Mouse (Mus musculus) forebrain, postnatal 0 days (tissue): Measurements from ENCODE around the gene Ift140. TPM values are rescaled to one million over a fixed set of nuclear protein-coding genes. Genes with fewer than 3 reads are reported as not detected.

Experiments used
- ATAC-seq: fragments of 200-750 bp; cut with Nextera tagmentation; 2 replicates; pipeline ENCODE4 v1.8.0; 2017; ENCODE audit warnings: mild to moderate bottlenecking, moderate library complexity
- DNase-seq: peaks from one replicate; pipeline ENCODE4 v3.0.0-alpha.2; 2015
- H3K27ac ChIP-seq: fragments of 300-500 bp; sonication (generic); 2 replicates; pipeline ENCODE4 v1.5.1; 2014; ENCODE audit warnings: low read depth, mild to moderate bottlenecking, antibody characterized with exemption, low read length, moderate library complexity, mixed read lengths
- H3K27me3 ChIP-seq: fragments of 300-500 bp; sonication (generic); 2 replicates; pipeline ENCODE4 v1.6.1; 2014; ENCODE audit warnings: mild to moderate bottlenecking, low read length, mixed read lengths; ENCODE audit not compliant: insufficient read depth
- H3K36me3 ChIP-seq: fragments of 300-500 bp; sonication (generic); 2 replicates; pipeline ENCODE4 v1.6.1; 2014; ENCODE audit warnings: mild to moderate bottlenecking, moderate library complexity; ENCODE audit not compliant: insufficient read depth
- H3K4me1 ChIP-seq: fragments of 300-500 bp; sonication (generic); 2 replicates; pipeline ENCODE4 v1.6.1; 2014; ENCODE audit warnings: antibody characterized with exemption; ENCODE audit not compliant: insufficient read depth
- H3K4me2 ChIP-seq: fragments of 300-500 bp; sonication (generic); 2 replicates; pipeline ENCODE4 v1.6.1; 2014; ENCODE audit warnings: low read depth, mild to moderate bottlenecking, moderate library complexity
- H3K4me3 ChIP-seq: fragments of 300-500 bp; sonication (generic); 2 replicates; pipeline ENCODE4 v1.5.1; 2014; ENCODE audit warnings: low read depth, low read length, mixed read lengths
- H3K9ac ChIP-seq: fragments of 300-500 bp; sonication (generic); 2 replicates; pipeline ENCODE4 v1.6.1; 2014; ENCODE audit warnings: mild to moderate bottlenecking
- H3K9me3 ChIP-seq: fragments of 300-500 bp; sonication (generic); 2 replicates; pipeline ENCODE4 v1.6.1; 2016; ENCODE audit warnings: low read length
- CTCF ChIP-seq: sonication (generic); IDR thresholded peaks from 2 replicates; pipeline ENCODE4 v1.5.1; 2016; ENCODE audit warnings: antibody characterized with exemption, control low read depth, low read depth
- WGBS: fragments of 180-500 bp; shearing (Covaris S2); extraction: QIAGEN DNeasy Blood & Tissue Kit; methylation state at CpG from one replicate; pipeline ENCODE4 v1.1.7; 2014; 5-methylcytosine and 5-hydroxymethylcytosine counted together
- polyA plus RNA-seq: library from polyadenylated mRNA; unstranded; fragments of >200 nt; fragmentation: Nextera tagmentation; extraction: Ambion mirVana; gene quantifications from 2 replicates; pipeline ENCODE4 v1.2.1, GENCODE M21; 2015
- total RNA-seq: library from RNA; depleted of rRNA; stranded (reverse); fragments of >200 nt; gene quantifications from 2 replicates; pipeline ENCODE4 v1.2.3, GENCODE M21; 2014; rRNA removed

Ift140 gene
- total RNA-seq (31.8 and 37.7 TPM in 2 replicates), polyA plus RNA-seq (11.6 and 15.2 TPM in 2 replicates)

GRCm38 (mm10) chr17:25015655-25016291 is at the start of gene Ift140, which contains the start of gene Cramp1l:
TSS of gene Ift140 (plus strand) at chr17:25016085.
TSS of gene Cramp1l (minus strand) at chr17:25015788.
- H3K36me3 ChIP-seq: peaks cover 20% of the 10 kb centered on the region
- under 1% methylated on average over 62 of the region's 62 CpGs for WGBS
- DNase-seq: peak; percentile 100
- no peak for TF ChIP-seq CTCF
- H3K4me1 ChIP-seq: peaks cover 10% of the 10 kb centered on the region
- no peaks in the 10 kb centered on the region for H3K27me3 ChIP-seq
- ATAC-seq: peak; percentile 98
- peak within 1 kb of the TSS; percentile 98 for H3K4me2 ChIP-seq
- H3K9me3 ChIP-seq: no peaks in the 10 kb centered on the region
- peak within 1 kb of the TSS; percentile 83 for H3K9ac ChIP-seq
- H3K4me3 ChIP-seq: peak within 1 kb of the TSS; percentile 92
- peak within 1 kb of the TSS; percentile 86 for H3K27ac ChIP-seq

- H3K9ac ChIP-seq: no peak overlapping the region
- H3K27ac ChIP-seq: no peak overlapping the region
- H3K36me3 ChIP-seq: peaks cover 84% of the 10 kb centered on the region
- 95% methylated on average over 6 of the region's 6 CpGs for WGBS
- TF ChIP-seq CTCF: no peak
- H3K4me1 ChIP-seq: no peaks in the 10 kb centered on the region
- no peaks in the 10 kb centered on the region for H3K9me3 ChIP-seq
- ATAC-seq (no peak), DNase-seq (no peak)
- no peak overlapping the region for H3K4me3 ChIP-seq
- no peak overlapping the region for H3K4me2 ChIP-seq
- H3K27me3 ChIP-seq: no peaks in the 10 kb centered on the region
Measured at GRCm38 (mm10) chr17:24987221-24987620, 28.7 kb upstream of the Ift140 start.

GRCm38 (mm10) chr17:24994721-24995120 is 21.2 kb upstream of the Ift140 start:
- Histone ChIP-seq H3K4me1 (no peaks in the 10 kb centered on the region), H3K27ac (no peak overlapping the region), H3K9ac (no peak overlapping the region), H3K4me3 (no peak overlapping the region), H3K36me3 (peaks cover 82% of the 10 kb centered on the region), H3K9me3 (no peaks in the 10 kb centered on the region), H3K27me3 (no peaks in the 10 kb centered on the region), H3K4me2 (no peak overlapping the region)
- no peak for DNase-seq
- WGBS: 93% methylated on average over 6 of the region's 6 CpGs
- TF ChIP-seq CTCF: no peak
- no peak for ATAC-seq

- ATAC-seq (no peak), DNase-seq (no peak)
- H3K4me3 ChIP-seq: no peak overlapping the region
- TF ChIP-seq CTCF: no peak
- peaks cover 40% of the 10 kb centered on the region for H3K36me3 ChIP-seq
- no peaks in the 10 kb centered on the region for H3K9me3 ChIP-seq
- H3K4me1 ChIP-seq: no peaks in the 10 kb centered on the region
- no peak overlapping the region for H3K9ac ChIP-seq
- whole genome bisulfite sequencing: 99% methylated on average over 3 of the region's 3 CpGs
- H3K27ac ChIP-seq: no peak overlapping the region
- no peak overlapping the region for H3K4me2 ChIP-seq
- H3K27me3 ChIP-seq: no peaks in the 10 kb centered on the region
Measured at GRCm38 (mm10) chr17:25005102-25005501, 10.8 kb upstream of the Ift140 start.

GRCm38 (mm10) chr17:25007480-25007879 is 8.4 kb upstream of the Ift140 start:
- Histone ChIP-seq H3K36me3 (peaks cover 41% of the 10 kb centered on the region), H3K27me3 (no peaks in the 10 kb centered on the region), H3K9ac (no peak overlapping the region), H3K4me3 (no peak overlapping the region), H3K9me3 (no peaks in the 10 kb centered on the region), H3K4me1 (no peaks in the 10 kb centered on the region), H3K27ac (no peak overlapping the region), H3K4me2 (no peak overlapping the region)
- TF ChIP-seq CTCF: no peak
- ATAC-seq (no peak), DNase-seq (no peak)

- DNase-seq: no peak
- TF ChIP-seq CTCF: no peak
- under 1% methylated on average over 66 of the region's 81 CpGs for WGBS
- H3K27ac ChIP-seq: peak overlapping the region; percentile 21; the same call in 1 of the 2 replicates
- H3K27me3 ChIP-seq: no peaks in the 10 kb centered on the region
- peaks cover 29% of the 10 kb centered on the region for H3K36me3 ChIP-seq
- peak overlapping the region; percentile 92 for H3K4me3 ChIP-seq
- H3K4me1 ChIP-seq: peaks cover 10% of the 10 kb centered on the region
- H3K4me2 ChIP-seq: peak overlapping the region; percentile 98
- peak overlapping the region; percentile 83 for H3K9ac ChIP-seq
- no peak for ATAC-seq
- no peaks in the 10 kb centered on the region for H3K9me3 ChIP-seq
Measured at GRCm38 (mm10) chr17:25013606-25014501, 2.0 kb upstream of the Ift140 start.
